Mouse (Mus musculus) adrenal gland, adult 8-10 months (tissue): Measurements from ENCODE around the gene Glis2. TPM values are rescaled to one million over a fixed set of nuclear protein-coding genes. Genes with fewer than 3 reads are reported as not detected.

Source experiments
- DNase-seq: peaks from one replicate; pipeline ENCODE4 v3.0.0; 2022
- total RNA-seq, 4 experiments: library from RNA; stranded (reverse); gene quantifications; 2 replicates each; pipeline ENCODE4 v1.2.4; 2022

The Glis2 gene
- total RNA-seq, 4 experiments from 2014 or later = 14.6 to 28.9 (median 23.8) TPM

- DNase-seq = no peak
Measured at GRCm38 (mm10) chr16:4661605-4662004, 67.1 kb downstream of the Glis2 start.

- DNase-seq = no peak
Measured at GRCm38 (mm10) chr16:4663806-4664205, 69.3 kb downstream of the Glis2 start.

GRCm38 (mm10) chr16:4665726-4666125 lies 71.2 kb downstream of the Glis2 start:
- DNase-seq = no peak

- peak; percentile 72 for DNase-seq
Measured at GRCm38 (mm10) chr16:4667190-4667808, 72.8 kb downstream of the Glis2 start.

- no peak for DNase-seq
Measured at GRCm38 (mm10) chr16:4670317-4670716, 75.8 kb downstream of the Glis2 start.

- no peak for DNase-seq
Measured at GRCm38 (mm10) chr16:4674091-4674490, 79.6 kb downstream of the Glis2 start.

Other genes starting within 250 kb of the Glis2 start
- gene Adcy9, start 174.2 kb upstream of the Glis2 start, total RNA-seq = 10 to 100 TPM; 62.8 to 84.2 (median 72.6) TPM
- gene Srl, start 52.9 kb upstream of the Glis2 start, total RNA-seq = 10 to 100 TPM in 1 of 4 experiments, 1 to 10 TPM in 3; 5.5 to 10.2 (median 5.9) TPM
- gene Tfap4, start 34.9 kb upstream of the Glis2 start, total RNA-seq = 10 to 100 TPM in 1 of 4 experiments, 1 to 10 TPM in 3; 6.1 to 10.8 (median 7.6) TPM
- gene Pam16, start 30.3 kb downstream of the Glis2 start, total RNA-seq = 100 to 1,000 TPM in 2 of 4 experiments, 10 to 100 TPM in 2; 81.7 to 124 (median 102) TPM
- gene Vasn, start 45.2 kb downstream of the Glis2 start, total RNA-seq = 10 to 100 TPM; 10.1 to 16.9 (median 11.1) TPM
- 100 to 1,000 TPM; 107 to 132 (median 117) TPM for gene Dnaja3, start 45.3 kb downstream of the Glis2 start, total RNA-seq
- 10 to 100 TPM; 23.1 to 41.9 (median 36.7) TPM for gene Coro7, start 85.1 kb downstream of the Glis2 start, total RNA-seq
- gene Nmral1, start 124.6 kb downstream of the Glis2 start, total RNA-seq = 1 to 10 TPM; 2.3 to 9.0 (median 4.8) TPM
- 100 to 1,000 TPM in 1 of 4 experiments, 10 to 100 TPM in 3; 89.6 to 120 (median 94.1) TPM for gene Hmox2, start 131.6 kb downstream of the Glis2 start, total RNA-seq
- gene Cdip1, start 195.6 kb downstream of the Glis2 start, total RNA-seq = 100 to 1,000 TPM; 120 to 148 (median 143) TPM
- gene 4930562C15Rik, start 240.7 kb downstream of the Glis2 start, total RNA-seq = under 1 TPM in 1 of 4 experiments, not detected in 3; 0.14 TPM